Mouse (Mus musculus): Measurements from ENCODE around the gene 9230112D13Rik. TPM values are rescaled to one million over a fixed set of nuclear protein-coding genes. Genes with fewer than 3 reads are reported as not detected.

Gene 9230112D13Rik
- polyA plus RNA-seq, 1 experiment from 2014 or later: not detected

DNA sequence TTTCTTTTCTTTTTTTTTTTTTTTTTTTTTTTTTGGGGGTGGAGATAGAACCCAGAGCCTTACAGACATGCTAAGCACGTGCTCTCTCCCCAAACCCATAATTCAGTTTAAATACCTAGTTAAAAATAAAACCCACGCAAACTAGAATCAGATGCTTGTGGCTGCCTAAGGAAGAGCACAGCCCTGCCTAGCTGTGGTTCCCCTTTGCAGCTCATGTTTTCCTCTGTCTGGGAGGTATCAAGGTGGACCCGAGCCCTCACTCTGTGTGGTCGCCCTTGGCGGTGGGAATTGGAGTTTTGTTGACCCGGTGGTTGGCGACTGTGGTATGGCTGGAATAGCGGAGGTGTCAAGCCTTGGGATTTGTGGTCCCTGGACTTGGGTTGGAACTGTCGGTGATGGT, 36.3 kb upstream of the 9230112D13Rik start:
- Histone ChIP-seq H3K27me3 (no peaks in the 10 kb centered on the region), H3K4me1 (peaks cover 48% of the 10 kb centered on the region), H3K9me3 (no peaks in the 10 kb centered on the region), H3K4me3 (no peak overlapping the region), H3K27ac (no peak overlapping the region), H3K4me2 (replicated peaks) (no peak overlapping the region), H3K36me3 (no peaks in the 10 kb centered on the region), H3K9ac (no peak overlapping the region)
- peak; percentile 55 for ATAC-seq (ENCODE audit: low FRiP score, low read depth)
- 33% methylated on average over 9 of the region's 9 CpGs for WGBS

DNA sequence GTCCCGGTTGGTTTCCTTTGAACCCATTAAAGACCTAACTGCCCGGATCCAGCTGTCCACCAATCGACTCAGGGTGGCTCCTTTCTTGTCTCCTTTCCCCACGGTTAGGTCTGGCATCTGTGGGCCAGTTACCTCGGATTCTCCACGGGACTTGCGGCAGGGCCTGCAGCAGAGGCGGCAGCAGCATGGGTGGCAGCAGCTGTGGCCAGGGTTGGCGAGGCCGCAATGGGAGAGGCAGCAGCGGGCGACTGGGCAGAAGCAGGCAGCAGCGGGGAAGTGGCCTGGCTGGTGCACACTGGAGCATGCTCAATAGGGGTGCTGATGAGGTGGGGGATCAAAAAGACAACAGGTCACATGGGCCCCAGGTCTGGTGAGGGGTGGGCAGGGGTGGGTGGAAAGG, 32.6 kb upstream of the 9230112D13Rik start:
- Histone ChIP-seq H3K27ac (no peak overlapping the region), H3K36me3 (no peaks in the 10 kb centered on the region), H3K4me3 (no peak overlapping the region), H3K9ac (no peak overlapping the region), H3K27me3 (0 out of 2 replicates have a peak, but pooled peaks cover 4% of the 10 kb centered on the region), H3K9me3 (no peaks in the 10 kb centered on the region), H3K4me1 (peaks cover 22% of the 10 kb centered on the region), H3K4me2 (replicated peaks) (no peak overlapping the region)
- WGBS: 63% methylated on average over 13 of the region's 13 CpGs
- ATAC-seq (ENCODE audit: low FRiP score, low read depth): no peak

DNA sequence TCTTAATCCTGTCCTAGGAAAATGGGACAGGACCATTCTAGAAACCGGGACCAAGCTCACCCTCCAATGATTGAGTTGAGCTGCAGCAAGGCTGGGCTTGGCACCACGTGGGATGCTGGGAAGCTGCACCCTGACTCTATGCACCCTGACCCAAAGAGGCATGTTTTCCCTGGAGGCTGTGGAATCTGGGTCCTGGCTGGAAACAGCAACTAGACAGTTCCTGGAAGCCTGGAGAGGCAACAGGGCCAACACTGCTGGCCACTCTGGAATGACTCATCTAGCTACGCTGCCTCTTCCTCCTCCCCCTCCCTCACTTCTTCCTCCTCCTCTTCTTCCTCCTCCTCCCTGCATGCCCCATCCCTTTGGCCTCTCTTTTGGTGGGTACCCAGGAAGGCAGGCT, 31.4 kb upstream of the 9230112D13Rik start:
- no peak overlapping the region for H3K4me2 ChIP-seq (replicated peaks)
- ATAC-seq (ENCODE audit: low FRiP score, low read depth): no peak
- H3K9me3 ChIP-seq: no peaks in the 10 kb centered on the region
- no peaks in the 10 kb centered on the region for H3K36me3 ChIP-seq
- no peak overlapping the region for H3K4me3 ChIP-seq
- H3K4me1 ChIP-seq: peaks cover 10% of the 10 kb centered on the region
- 0 out of 2 replicates have a peak, but pooled peaks cover 4% of the 10 kb centered on the region for H3K27me3 ChIP-seq
- WGBS: 70% methylated on average over 3 of the region's 3 CpGs
- H3K27ac ChIP-seq: no peak overlapping the region
- H3K9ac ChIP-seq: no peak overlapping the region

DNA sequence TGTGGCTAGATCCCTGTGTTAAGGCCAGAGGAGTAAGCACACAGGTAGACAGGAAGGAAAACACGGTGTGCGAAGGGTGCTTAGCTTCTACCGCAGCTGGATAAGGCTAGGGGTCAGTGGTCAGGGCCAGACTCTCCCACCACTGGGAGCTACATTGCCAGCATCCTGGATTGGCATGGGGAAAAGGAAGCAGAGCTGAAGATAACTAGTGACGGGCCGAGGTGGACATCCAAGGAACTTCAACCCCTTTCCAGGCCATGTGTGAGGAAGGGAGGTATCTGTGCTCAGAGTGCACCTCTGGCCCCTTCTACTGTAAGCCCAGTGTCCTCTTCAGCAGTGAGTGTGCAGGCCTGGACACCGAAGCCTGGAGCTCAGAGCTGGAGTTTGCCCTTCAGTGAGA, 30.9 kb upstream of the 9230112D13Rik start:
- no peak for ATAC-seq (ENCODE audit: low FRiP score, low read depth)
- H3K27me3 ChIP-seq: 0 out of 2 replicates have a peak, but pooled peaks cover 4% of the 10 kb centered on the region
- H3K9ac ChIP-seq: no peak overlapping the region
- 86% methylated on average over 6 of the region's 6 CpGs for WGBS
- H3K9me3 ChIP-seq: no peaks in the 10 kb centered on the region
- no peak overlapping the region for H3K4me2 ChIP-seq (replicated peaks)
- H3K4me1 ChIP-seq: peaks cover 6% of the 10 kb centered on the region
- H3K4me3 ChIP-seq: no peak overlapping the region
- H3K36me3 ChIP-seq: no peaks in the 10 kb centered on the region
- no peak overlapping the region for H3K27ac ChIP-seq

DNA sequence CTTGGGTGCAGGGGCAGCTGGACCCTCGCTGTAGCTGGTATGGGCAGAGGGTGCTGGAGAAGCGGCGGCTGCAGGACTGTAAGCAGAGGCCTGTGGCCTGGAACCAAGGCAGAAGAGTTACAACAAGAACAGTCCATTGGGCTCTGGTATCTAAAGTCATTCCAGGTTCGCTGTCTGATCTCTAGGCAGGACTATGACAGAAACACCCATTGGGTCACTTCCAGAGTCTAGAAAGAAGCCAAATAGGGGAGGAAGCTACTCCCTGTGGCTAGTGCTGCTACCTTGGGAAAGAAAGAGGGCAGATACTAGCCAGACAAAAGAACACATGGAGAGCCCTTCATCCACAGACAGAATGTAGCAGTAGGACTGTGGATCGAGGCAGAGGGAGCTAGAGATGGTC, 29.6 kb upstream of the 9230112D13Rik start:
- WGBS: 90% methylated on average over 5 of the region's 5 CpGs
- H3K4me2 ChIP-seq (replicated peaks): no peak overlapping the region
- peaks cover 7% of the 10 kb centered on the region for H3K4me1 ChIP-seq
- no peaks in the 10 kb centered on the region for H3K9me3 ChIP-seq
- no peak overlapping the region for H3K4me3 ChIP-seq
- no peak overlapping the region for H3K9ac ChIP-seq
- no peaks in the 10 kb centered on the region for H3K36me3 ChIP-seq
- 0 out of 2 replicates have a peak, but pooled peaks cover 4% of the 10 kb centered on the region for H3K27me3 ChIP-seq
- no peak for ATAC-seq (ENCODE audit: low FRiP score, low read depth)
- H3K27ac ChIP-seq: no peak overlapping the region

DNA sequence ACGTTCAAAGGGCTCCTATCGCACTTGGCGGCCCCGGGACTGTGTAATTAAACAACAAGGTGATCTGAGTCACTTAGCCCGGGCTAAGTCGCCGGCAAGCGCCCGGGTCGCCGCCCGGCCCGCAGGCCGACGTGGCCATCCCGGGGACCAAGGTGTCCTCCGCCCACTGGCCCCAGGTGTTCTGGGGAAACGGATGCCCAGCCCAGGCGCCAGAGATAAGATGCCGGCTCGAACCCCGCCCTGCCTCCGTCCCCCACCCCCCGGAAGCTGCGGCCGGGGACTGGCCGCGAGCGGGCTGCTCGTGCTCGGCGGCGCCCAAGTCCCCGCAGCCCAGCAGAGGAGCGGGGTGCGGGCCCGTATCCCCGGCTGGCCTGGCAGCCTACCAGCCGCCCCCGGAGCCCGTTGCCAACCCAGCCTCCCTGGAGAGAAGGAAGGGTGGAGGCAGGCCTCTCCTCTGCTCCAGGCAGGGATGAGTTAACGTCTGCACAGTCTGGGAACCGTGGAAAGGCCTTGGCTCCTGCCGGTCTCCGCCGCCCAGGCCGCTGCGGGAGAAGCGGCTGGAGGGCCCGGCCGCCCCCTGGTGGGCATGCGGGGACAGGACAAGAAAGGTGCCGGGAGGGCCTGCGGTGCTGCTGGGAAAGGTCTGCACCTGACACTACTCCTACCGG, 26.5 kb upstream of the 9230112D13Rik start:
- Histone ChIP-seq H3K27me3 (0 out of 2 replicates have a peak, but pooled peaks cover 7% of the 10 kb centered on the region), H3K4me2 (replicated peaks) (peak overlapping the region; percentile 81), H3K27ac (peak overlapping the region; percentile 90), H3K4me1 (peaks cover 11% of the 10 kb centered on the region), H3K4me3 (peak overlapping the region; percentile 83), H3K9ac (peak overlapping the region; percentile 84), H3K9me3 (no peaks in the 10 kb centered on the region), H3K36me3 (no peaks in the 10 kb centered on the region)
- peak; percentile 91 for ATAC-seq (ENCODE audit: low FRiP score, low read depth)
- under 1% methylated on average over 50 of the region's 55 CpGs for WGBS

DNA sequence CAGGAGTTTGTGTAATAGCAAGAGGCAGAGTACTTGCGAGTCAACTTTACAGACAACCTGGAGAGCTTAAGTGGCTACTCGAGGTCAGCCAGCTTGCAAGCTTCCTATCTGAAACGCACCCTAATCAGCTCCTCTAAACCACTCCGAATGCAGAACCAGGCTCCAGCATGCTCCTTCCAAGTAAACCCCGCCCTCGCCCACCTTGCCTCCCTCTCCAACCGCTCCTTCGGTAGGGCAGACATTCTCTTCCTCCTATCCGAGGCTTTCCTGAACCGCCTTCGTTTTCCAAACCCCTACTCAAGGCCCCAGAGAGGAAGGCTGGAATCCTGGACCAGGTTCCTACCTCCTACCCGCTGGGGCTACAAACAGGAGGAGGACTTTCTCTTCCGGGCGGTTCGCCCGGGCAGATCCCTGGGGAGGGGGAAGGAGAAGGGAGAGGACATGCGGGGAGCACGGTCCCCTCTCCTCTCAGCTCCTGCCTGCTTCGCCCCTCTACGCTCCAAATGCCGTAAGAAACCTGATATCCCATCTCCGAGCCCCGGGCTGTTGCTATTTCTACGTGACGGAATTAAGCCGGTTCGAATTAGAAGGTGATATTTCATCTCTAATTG, 25.9 kb upstream of the 9230112D13Rik start:
- Histone ChIP-seq H3K9ac (peak overlapping the region; percentile 84), H3K4me1 (peaks cover 11% of the 10 kb centered on the region), H3K27ac (peak overlapping the region; percentile 90), H3K4me2 (replicated peaks) (peak overlapping the region; percentile 81), H3K36me3 (no peaks in the 10 kb centered on the region), H3K27me3 (0 out of 2 replicates have a peak, but pooled peaks cover 12% of the 10 kb centered on the region), H3K9me3 (no peaks in the 10 kb centered on the region), H3K4me3 (peak overlapping the region; percentile 83)
- WGBS: under 1% methylated on average over 27 of the region's 27 CpGs
- ATAC-seq (ENCODE audit: low FRiP score, low read depth): peak; percentile 76

DNA sequence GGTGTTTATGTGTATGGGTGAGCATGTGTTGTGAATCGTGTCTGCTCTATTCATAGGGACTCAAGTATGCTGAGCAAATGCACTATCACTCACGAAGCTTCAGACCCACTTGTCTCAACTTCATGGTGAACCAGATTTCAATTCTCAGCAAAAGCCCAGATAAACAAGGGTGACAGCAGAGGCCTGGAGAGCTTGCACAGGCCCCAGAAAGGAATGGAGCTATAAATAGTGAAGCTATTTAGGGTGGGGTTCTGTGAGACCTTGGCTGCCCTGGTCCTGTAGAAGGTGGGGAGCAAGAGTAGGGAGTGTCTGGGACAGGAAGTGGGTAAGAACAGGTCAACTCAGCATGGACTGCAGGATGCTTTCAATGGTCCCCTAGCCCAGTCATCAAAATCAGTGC, 21.9 kb upstream of the 9230112D13Rik start:
- Histone ChIP-seq H3K36me3 (no peaks in the 10 kb centered on the region), H3K27ac (no peak overlapping the region), H3K4me1 (peaks cover 15% of the 10 kb centered on the region), H3K4me3 (no peak overlapping the region), H3K9me3 (no peaks in the 10 kb centered on the region), H3K4me2 (replicated peaks) (no peak overlapping the region), H3K27me3 (0 out of 2 replicates have a peak, but pooled peaks cover 8% of the 10 kb centered on the region), H3K9ac (no peak overlapping the region)
- 70% methylated on average over 2 of the region's 2 CpGs for WGBS
- no peak for ATAC-seq (ENCODE audit: low FRiP score, low read depth)

DNA sequence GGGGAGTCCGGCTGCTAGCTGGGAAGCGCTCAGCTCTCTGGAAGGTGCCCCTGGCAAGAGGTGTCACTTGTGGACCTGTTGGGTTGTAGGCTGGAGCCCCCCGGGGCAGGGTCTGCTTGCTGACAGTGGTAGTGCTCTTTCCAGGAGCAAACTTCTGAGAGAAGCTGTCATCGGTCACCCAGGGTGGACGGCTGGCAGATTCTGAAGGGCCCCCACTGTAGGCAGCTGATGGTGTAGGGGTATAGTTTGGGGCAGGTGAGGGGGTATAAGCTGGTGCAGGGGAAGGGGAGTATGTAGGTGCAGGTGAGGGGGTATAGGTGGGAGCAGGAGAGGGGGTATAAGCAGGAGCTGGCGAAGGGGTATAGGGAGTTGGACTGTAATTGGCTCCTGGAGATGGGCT, 21.4 kb upstream of the 9230112D13Rik start:
- H3K27me3 ChIP-seq: 0 out of 2 replicates have a peak, but pooled peaks cover 8% of the 10 kb centered on the region

DNA sequence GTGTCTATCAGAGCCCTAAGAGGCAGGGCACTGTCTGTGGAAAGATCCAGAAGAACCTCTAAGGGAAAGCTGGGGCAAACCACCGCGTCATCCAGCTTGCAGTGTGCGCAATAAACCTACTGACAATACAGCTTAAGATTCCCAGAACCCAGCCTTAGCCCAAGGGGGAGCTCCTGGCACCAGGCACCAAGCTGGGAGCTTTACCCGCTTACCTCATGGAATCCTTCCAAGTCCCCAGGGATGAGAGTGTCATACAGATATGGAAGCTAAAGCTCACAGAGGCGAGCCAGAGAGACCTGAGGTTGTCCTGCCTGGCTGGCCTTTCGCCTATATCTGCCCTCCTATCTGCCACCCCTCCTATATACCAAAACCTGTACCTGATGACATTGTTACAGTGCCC, 21.0 kb upstream of the 9230112D13Rik start:
- no peak for ATAC-seq (ENCODE audit: low FRiP score, low read depth)
- Histone ChIP-seq H3K4me3 (no peak overlapping the region), H3K9me3 (no peaks in the 10 kb centered on the region), H3K36me3 (no peaks in the 10 kb centered on the region), H3K9ac (no peak overlapping the region), H3K27ac (no peak overlapping the region), H3K27me3 (0 out of 2 replicates have a peak, but pooled peaks cover 8% of the 10 kb centered on the region), H3K4me2 (replicated peaks) (no peak overlapping the region), H3K4me1 (peaks cover 15% of the 10 kb centered on the region)
- WGBS: 80% methylated on average over 6 of the region's 6 CpGs

More for the DNA sequence above, 21.4 kb upstream of the 9230112D13Rik start:
- Histone ChIP-seq H3K9ac (no peak overlapping the region), H3K9me3 (no peaks in the 10 kb centered on the region), H3K4me2 (replicated peaks) (no peak overlapping the region), H3K27ac (no peak overlapping the region), H3K4me1 (peaks cover 15% of the 10 kb centered on the region), H3K36me3 (no peaks in the 10 kb centered on the region), H3K4me3 (no peak overlapping the region)
- ATAC-seq (ENCODE audit: low FRiP score, low read depth): no peak
- WGBS: 84% methylated on average over 6 of the region's 6 CpGs

DNA sequence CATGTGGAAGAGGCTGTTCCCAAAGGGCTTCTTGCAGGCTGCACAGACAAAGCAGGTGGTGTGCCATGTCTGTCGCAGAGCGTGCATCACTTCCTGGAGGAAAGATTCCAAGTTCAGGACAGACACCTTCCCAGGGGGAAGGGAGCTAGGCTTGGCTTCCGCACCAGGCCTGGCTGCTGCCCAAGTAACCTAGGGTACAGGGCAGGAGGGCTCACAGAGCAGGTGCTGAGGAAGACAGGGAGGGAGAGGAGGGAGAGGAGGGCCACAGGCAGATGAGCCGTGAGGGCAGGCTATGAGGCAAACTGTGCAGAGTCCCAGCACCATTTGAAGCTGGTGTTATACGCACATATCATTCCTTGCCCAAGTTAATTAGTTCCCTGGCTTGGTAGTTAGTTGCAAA, 19.3 kb upstream of the 9230112D13Rik start:
- no peaks in the 10 kb centered on the region for H3K9me3 ChIP-seq
- no peak overlapping the region for H3K4me3 ChIP-seq
- H3K36me3 ChIP-seq: no peaks in the 10 kb centered on the region
- no peak overlapping the region for H3K9ac ChIP-seq
- 82% methylated on average over 5 of the region's 5 CpGs for WGBS
- H3K27me3 ChIP-seq: 0 out of 2 replicates have a peak, but pooled peaks cover 8% of the 10 kb centered on the region
- ATAC-seq (ENCODE audit: low FRiP score, low read depth): 0 out of 2 replicates have a peak, but pooled peaks have one; percentile 29
- no peak overlapping the region for H3K4me2 ChIP-seq (replicated peaks)
- peaks cover 8% of the 10 kb centered on the region; the same call in 1 of the 2 replicates for H3K4me1 ChIP-seq
- H3K27ac ChIP-seq: no peak overlapping the region

DNA sequence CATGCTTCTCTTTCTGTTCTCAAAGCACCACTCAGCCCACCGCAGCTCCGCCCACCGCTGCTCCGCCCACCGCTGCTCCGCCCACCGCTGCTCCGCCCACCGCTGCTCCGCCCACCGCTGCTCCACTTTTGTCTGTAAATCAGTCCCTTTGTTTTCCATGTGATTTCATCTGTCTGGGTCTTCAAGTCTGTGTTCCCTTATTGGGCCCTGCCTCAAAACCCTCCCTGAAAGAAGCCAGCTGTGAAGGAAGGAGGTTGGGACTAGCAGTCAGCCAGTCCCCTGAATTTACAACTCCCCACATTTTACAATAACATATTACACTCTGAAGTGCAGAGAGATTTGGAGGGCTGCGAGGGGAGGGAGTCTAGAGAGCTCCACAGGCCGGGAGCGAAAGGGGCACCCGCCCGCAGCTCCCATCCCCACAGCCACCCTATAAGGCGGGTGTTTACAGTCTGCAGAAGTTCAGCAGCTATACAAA, 18.1 kb upstream of the 9230112D13Rik start:
- peak overlapping the region; percentile 37 for H3K4me2 ChIP-seq (replicated peaks)
- peaks cover 7% of the 10 kb centered on the region; the same call in 1 of the 2 replicates for H3K4me1 ChIP-seq
- H3K27ac ChIP-seq: peak overlapping the region; percentile 52; the same call in 1 of the 2 replicates
- H3K9ac ChIP-seq: no peak overlapping the region
- ATAC-seq (ENCODE audit: low FRiP score, low read depth): peak; percentile 66; the same call in 1 of the 2 replicates
- no peaks in the 10 kb centered on the region for H3K36me3 ChIP-seq
- H3K4me3 ChIP-seq: no peak overlapping the region
- H3K9me3 ChIP-seq: no peaks in the 10 kb centered on the region
- 15% methylated on average over 15 of the region's 17 CpGs for WGBS
- 0 out of 2 replicates have a peak, but pooled peaks cover 8% of the 10 kb centered on the region for H3K27me3 ChIP-seq
